Mouse (Mus musculus) testis, adult 2 months (tissue): ENCODE measurements around the gene Psmb3.

Experiments
- CTCF ChIP-seq: fragments of 200-500 bp; IDR thresholded peaks from 2 replicates; pipeline ENCODE4 v1.5.1; 2012; ENCODE audit warnings: low read depth, mild to moderate bottlenecking, inconsistent platforms, low read length, moderate library complexity; ENCODE audit not compliant: control insufficient read depth, insufficient read depth, insufficient replicate concordance
- POLR2A ChIP-seq: fragments of 200-500 bp; IDR thresholded peaks from 2 replicates; pipeline ENCODE4 v1.6.1; 2012; ENCODE audit warnings: low read depth, mild to moderate bottlenecking, inconsistent platforms, low read length, moderate library complexity; ENCODE audit not compliant: control insufficient read depth

DNA sequence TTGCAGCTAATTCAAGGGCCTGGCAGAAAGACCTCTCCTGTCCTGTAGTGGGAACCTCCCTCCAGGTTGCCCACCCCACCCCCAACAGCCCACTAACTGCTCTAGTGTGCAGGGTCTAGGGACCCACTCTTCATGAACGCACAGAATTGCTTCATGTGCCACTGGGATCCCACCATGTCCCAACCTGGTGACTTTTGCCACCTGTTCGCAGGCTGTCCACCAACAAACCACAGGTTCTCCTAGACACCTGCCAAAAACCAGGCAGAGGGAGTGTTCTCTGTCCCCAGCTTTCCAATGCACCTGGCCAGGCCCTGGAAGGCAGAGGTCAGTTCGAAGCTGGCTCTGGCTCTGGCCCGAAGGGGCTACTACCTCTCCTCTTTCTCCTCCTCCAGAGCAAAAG lies 8.8 kb upstream of the Psmb3 start:
- TF ChIP-seq CTCF (no peak), POLR2A (no peak)
